Mouse (Mus musculus): ENCODE data around the gene Fcer1g. TPM values are rescaled to one million over a fixed set of nuclear protein-coding genes. Genes with fewer than 3 reads are reported as not detected.
A peak's percentile ranks its signal among the peaks of the same experiment; 100 is the strongest.

The Fcer1g gene
- polyA plus RNA-seq, 1 experiment from 2014 or later = 10.7 TPM

DNA sequence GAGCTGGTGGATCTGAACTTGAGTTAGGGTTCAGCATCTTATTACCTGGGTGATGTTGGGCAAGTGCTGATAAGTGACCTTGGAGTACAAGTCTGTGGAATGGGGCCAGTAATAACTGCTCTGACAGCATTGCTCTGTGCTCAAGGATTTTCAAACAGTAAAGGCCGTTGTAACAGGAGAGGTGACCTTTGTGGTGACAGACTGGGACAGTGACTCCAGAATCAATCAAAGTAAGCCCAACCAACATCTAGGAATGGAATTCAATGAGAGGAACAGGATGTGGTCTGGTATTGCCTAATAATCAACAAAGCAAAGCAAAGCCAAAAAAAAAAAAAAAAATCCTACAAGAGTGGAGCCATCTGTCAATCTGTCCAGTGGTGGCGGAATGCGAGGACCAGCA is 26.2 kb upstream of the Fcer1g start:
- Histone ChIP-seq H3K9me3 (replicated peaks) (no peaks in the 10 kb centered on the region), H3K27ac (no peak overlapping the region), H3K27me3 (ENCODE audit: low read depth, poor library complexity, severe bottlenecking) (no peaks in the 10 kb centered on the region), H3K4me3 (no peak overlapping the region), H3K4me1 (peaks cover 16% of the 10 kb centered on the region), H3K36me3 (peaks cover 31% of the 10 kb centered on the region)
- WGBS = 66% methylated on average over 3 of the region's 3 CpGs
- DNase-seq (ENCODE audit: low spot score) = no peak

DNA sequence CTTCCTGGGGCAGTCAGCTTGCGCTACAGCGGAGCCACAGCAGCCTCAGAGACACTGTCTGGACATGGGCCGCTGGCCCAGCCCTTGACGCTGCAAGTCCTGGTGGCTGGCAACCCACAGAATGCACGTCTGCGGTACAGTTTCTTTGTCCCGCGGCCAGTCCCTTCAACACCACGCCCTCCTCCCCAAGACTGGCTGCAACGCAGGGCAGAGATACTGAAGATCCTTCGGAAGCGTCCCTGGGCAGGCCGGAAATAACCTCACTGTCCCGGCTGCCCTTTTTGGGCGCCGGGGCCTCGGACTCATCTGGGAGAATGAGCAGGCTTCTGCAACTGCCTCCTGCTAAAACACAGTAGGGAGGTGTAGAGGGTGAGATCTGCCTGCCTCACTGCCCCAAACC is 24.8 kb upstream of the Fcer1g start:
- Histone ChIP-seq H3K9me3 (replicated peaks) (no peaks in the 10 kb centered on the region), H3K4me1 (peaks cover 16% of the 10 kb centered on the region), H3K27me3 (ENCODE audit: low read depth, poor library complexity, severe bottlenecking) (no peaks in the 10 kb centered on the region), H3K4me3 (no peak overlapping the region), H3K27ac (no peak overlapping the region), H3K36me3 (peaks cover 42% of the 10 kb centered on the region)
- no peak for DNase-seq (ENCODE audit: low spot score)
- 84% methylated on average over 17 of the region's 17 CpGs for WGBS

DNA sequence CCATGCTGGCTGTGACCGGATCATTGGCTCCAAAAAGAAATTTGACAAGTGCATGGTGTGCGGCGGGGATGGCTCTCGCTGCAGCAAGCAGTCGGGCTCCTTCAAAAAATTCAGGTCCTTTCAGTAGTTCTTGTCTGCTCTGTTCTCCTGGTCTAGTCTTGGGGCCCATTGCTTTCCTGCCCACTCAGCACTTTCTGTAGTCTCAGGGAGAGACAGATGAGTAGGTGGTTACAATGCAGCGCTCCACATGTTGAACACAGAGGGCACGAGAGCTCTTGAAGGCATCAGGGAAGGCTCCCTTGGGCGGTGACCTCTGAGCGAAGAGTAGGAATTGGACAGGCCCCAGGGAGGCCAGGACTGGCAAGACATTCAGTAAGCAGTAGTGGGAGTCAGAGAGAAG is 23.6 kb upstream of the Fcer1g start:
- H3K36me3 ChIP-seq = peaks cover 54% of the 10 kb centered on the region

DNA sequence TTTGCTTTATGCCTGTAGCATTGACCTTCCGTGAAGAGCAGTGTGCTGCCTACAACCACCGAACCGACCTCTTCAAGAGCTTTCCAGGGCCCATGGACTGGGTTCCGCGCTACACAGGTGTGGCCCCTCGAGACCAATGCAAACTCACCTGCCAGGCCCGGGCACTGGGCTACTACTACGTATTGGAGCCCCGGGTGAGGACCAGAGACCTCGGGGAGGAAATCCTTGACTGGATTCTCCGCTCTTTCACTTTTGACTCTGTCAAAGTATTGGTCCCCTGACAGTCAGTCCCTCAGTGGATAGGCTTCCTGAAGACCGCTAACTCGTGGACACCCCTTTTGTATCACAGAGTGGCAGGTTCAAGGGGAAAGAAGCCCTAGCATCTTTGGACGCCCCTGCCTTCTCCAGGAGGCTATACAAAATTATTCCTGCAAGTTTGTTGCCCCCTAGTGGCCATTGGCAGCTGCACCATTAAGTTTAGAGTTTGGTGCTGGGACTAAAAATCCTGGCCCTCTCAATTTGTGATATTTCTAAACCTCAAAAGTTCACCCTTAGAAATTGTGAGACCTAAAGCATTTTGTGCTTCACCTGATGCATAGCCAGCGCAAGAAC is 22.9 kb upstream of the Fcer1g start:
- H3K4me3 ChIP-seq = no peak overlapping the region
- 67% methylated on average over 15 of the region's 15 CpGs for WGBS

More for the DNA sequence above, 23.6 kb upstream of the Fcer1g start:
- DNase-seq (ENCODE audit: low spot score) = no peak
- WGBS = 92% methylated on average over 9 of the region's 9 CpGs
- H3K4me1 ChIP-seq = peaks cover 12% of the 10 kb centered on the region
- H3K27ac ChIP-seq = no peak overlapping the region
- H3K9me3 ChIP-seq (replicated peaks) = no peaks in the 10 kb centered on the region
- no peaks in the 10 kb centered on the region for H3K27me3 ChIP-seq (ENCODE audit: low read depth, poor library complexity, severe bottlenecking)
- H3K4me3 ChIP-seq = no peak overlapping the region

DNA sequence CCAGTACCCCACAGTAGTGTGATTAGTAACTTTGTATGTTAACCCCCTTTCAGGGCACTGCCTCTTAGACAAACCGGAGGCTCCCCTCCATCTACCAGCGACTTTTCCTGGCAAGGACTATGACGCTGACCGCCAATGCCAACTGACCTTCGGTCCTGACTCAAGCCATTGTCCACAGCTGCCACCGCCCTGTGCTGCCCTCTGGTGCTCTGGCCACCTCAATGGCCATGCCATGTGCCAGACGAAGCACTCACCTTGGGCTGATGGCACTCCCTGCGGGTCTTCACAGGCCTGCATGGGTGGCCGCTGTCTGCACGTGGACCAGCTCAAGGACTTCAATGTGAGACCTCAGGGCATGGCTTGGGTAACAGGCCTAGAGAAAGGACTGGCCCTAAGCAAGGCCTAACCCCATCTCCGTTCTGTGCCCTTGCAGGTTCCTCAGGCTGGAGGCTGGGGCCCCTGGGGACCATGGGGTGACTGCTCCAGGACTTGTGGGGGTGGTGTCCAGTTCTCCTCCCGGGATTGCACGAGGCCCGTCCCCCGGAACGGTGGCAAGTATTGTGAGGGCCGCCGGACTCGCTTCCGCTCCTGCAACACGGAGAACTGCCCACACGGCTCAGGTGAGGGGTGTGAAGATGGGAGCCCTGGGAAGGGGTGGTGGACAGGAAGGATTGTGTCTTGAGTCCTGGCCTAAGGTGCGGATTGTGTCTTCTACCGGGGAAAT is 22.1 kb upstream of the Fcer1g start:
- Histone ChIP-seq H3K4me3 (no peak overlapping the region), H3K36me3 (peaks cover 55% of the 10 kb centered on the region), H3K4me1 (peaks cover 22% of the 10 kb centered on the region), H3K27me3 (ENCODE audit: low read depth, poor library complexity, severe bottlenecking) (no peaks in the 10 kb centered on the region), H3K27ac (no peak overlapping the region), H3K9me3 (replicated peaks) (no peaks in the 10 kb centered on the region)
- DNase-seq (ENCODE audit: low spot score) = no peak
- WGBS = 92% methylated on average over 24 of the region's 24 CpGs

More for the DNA sequence above, 22.9 kb upstream of the Fcer1g start:
- Histone ChIP-seq H3K27ac (no peak overlapping the region), H3K27me3 (ENCODE audit: low read depth, poor library complexity, severe bottlenecking) (no peaks in the 10 kb centered on the region), H3K9me3 (replicated peaks) (no peaks in the 10 kb centered on the region), H3K36me3 (peaks cover 55% of the 10 kb centered on the region), H3K4me1 (peaks cover 15% of the 10 kb centered on the region)
- peak; percentile 79 for DNase-seq (ENCODE audit: low spot score)

DNA sequence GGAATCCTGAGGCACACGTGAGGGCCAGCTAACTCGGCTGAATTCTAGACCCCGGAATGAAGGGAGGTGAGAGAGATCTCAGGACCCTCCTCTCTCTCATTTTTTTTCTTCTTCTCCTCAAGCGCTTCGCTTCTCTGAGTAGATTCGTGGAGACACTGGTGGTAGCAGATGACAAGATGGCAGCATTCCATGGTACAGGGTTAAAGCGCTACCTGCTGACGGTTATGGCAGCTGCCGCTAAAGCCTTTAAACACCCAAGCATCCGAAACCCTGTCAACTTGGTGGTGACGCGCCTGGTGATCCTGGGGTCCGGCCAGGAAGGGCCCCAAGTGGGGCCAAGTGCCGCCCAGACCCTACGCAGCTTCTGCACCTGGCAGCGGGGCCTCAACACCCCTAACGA is 18.2 kb upstream of the Fcer1g start:
- H3K9me3 ChIP-seq (replicated peaks) = no peaks in the 10 kb centered on the region
- peaks cover 38% of the 10 kb centered on the region for H3K36me3 ChIP-seq
- 56% methylated on average over 17 of the region's 17 CpGs for WGBS
- no peak for DNase-seq (ENCODE audit: low spot score)
- peak overlapping the region; percentile 53 for H3K4me3 ChIP-seq
- H3K27me3 ChIP-seq (ENCODE audit: low read depth, poor library complexity, severe bottlenecking) = no peaks in the 10 kb centered on the region
- H3K27ac ChIP-seq = peak overlapping the region; percentile 91
- peaks cover 58% of the 10 kb centered on the region for H3K4me1 ChIP-seq

DNA sequence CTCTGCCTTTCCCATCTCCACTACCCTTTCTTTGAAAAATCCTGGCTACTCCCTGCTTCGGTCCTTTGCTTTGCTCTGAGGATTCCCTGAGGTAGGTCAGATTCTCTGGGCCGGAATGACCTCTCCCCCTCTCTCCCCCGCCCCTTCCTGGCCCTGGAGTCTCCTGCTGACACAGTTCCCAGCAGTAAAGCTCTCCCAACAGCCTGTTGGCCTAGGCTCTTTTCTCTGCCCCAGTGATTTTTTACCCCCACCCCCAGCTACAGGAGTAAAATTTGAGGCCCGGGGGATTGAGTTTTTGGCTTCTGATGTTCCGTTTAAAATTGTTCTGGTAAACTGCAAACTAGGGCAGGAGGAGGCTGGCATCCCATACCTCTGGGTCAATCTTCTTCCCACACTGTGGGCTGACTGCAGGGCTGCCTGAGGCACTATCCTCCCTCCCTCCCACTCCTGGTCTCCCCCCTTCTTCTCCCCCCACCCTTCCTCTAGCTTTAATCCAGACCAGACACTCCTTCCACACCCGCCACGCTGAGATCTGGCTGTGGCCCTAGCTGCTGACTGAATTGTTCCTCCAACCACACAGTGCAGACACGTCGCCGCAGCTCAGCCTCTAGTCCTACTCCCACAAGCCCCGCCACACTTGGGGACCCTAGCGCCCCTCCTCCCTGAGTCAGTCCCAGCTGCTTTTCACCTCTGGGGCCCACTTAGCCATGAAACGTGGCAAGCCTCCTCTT is 17.6 kb upstream of the Fcer1g start:
- Histone ChIP-seq H3K27me3 (ENCODE audit: low read depth, poor library complexity, severe bottlenecking) (no peaks in the 10 kb centered on the region), H3K4me3 (peak overlapping the region; percentile 53), H3K36me3 (peaks cover 38% of the 10 kb centered on the region), H3K4me1 (peaks cover 61% of the 10 kb centered on the region), H3K27ac (peak overlapping the region; percentile 91), H3K9me3 (replicated peaks) (no peaks in the 10 kb centered on the region)
- 3% methylated on average over 13 of the region's 13 CpGs for WGBS
- peak; percentile 75 for DNase-seq (ENCODE audit: low spot score)

DNA sequence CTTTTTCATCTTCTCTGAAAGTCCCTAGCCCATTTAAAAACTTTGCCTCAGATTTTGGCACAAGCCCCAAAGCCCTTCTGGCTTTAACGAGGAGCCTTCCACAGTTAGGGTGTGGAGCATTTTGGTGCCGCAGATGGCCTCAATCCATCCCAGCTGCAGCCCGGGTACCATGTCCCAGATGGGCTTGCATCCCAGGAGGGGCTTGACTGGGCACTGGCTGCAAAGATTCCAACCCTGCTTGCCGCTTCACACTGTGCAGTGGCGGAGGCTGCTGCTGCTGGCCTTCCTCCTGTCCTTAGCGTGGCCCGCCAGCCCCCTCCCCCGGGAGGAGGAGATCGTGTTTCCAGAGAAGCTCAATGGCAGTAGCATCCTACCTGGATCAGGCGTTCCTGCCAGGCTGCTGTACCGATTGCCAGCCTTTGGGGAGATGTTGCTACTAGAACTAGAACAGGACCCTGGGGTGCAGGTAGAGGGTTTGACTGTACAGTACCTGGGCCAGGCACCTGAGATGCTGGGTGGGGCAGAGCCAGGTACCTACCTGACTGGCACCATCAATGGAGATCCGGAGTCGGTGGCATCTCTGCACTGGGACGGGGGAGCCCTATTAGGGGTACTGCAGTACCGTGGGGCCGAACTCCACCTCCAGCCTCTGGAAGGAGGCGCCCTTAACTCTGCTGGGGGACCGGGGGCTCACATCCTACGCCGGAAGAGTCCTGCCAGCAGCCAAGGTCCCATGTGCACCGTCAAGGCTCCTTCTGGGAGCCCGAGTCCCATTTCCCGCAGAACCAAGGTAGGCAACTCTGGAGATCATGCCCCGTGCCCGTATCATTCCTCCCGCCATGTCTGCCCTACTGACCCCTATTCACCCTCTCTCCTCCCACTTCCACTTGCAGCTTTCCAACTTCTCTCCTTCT is 16.8 kb upstream of the Fcer1g start, which contains the start of gene Ndufs2:
Ndufs2 (minus strand) TSS at position 709 of the 914 bp plus-strand sequence.
- peak; percentile 68 for DNase-seq (ENCODE audit: low spot score)
- Histone ChIP-seq H3K36me3 (peaks cover 30% of the 10 kb centered on the region), H3K4me1 (peaks cover 65% of the 10 kb centered on the region), H3K9me3 (replicated peaks) (no peaks in the 10 kb centered on the region), H3K4me3 (peak within 1 kb of the TSS; percentile 53), H3K27me3 (ENCODE audit: low read depth, poor library complexity, severe bottlenecking) (no peaks in the 10 kb centered on the region), H3K27ac (peak within 1 kb of the TSS; percentile 91)
- WGBS = 17% methylated on average over 26 of the region's 26 CpGs

DNA sequence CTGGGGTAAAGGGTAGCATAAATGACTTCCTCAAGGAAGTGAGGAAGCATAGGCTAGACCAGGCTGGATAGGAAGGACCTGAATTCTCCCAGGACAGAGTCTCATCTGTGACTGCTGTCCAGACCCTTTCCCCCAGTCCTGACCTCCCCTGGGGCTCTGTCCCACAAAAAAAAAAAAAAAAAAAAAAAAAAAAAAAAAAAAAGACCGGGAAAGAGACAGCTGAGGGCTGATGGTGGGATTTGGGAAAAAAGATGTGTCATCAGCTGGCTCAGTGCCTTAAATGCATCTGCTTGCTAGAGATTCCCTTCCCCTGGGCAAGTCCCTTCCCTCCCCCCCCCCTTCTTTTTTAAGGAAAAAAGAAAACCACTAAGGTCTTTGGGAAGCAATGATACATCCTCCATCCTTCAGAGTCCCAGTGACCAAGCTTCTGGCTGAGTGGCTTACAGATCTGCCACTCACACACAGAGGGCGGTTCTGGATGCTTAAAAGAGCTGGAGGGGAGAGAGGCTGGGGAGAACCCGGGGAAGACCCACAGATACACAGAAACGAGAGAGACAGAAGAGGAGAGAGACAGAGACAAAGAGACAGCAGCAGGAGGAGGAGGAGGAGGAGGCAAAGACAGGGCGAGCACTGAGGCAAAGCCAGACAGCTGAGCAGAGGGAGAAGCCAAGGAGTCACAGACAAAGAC is 15.9 kb upstream of the Fcer1g start, which contains the start of gene Adamts4:
Adamts4 (plus strand) TSS at position 509 of the 688 bp plus-strand sequence.
- WGBS = 18% methylated on average over 5 of the region's 5 CpGs
- peaks cover 30% of the 10 kb centered on the region for H3K36me3 ChIP-seq
- H3K27me3 ChIP-seq (ENCODE audit: low read depth, poor library complexity, severe bottlenecking) = no peaks in the 10 kb centered on the region
- peak within 1 kb of the TSS; percentile 53 for H3K4me3 ChIP-seq
- peaks cover 71% of the 10 kb centered on the region for H3K4me1 ChIP-seq
- peak within 1 kb of the TSS; percentile 91 for H3K27ac ChIP-seq
- H3K9me3 ChIP-seq (replicated peaks) = no peaks in the 10 kb centered on the region
- DNase-seq (ENCODE audit: low spot score) = peak; percentile 58

DNA sequence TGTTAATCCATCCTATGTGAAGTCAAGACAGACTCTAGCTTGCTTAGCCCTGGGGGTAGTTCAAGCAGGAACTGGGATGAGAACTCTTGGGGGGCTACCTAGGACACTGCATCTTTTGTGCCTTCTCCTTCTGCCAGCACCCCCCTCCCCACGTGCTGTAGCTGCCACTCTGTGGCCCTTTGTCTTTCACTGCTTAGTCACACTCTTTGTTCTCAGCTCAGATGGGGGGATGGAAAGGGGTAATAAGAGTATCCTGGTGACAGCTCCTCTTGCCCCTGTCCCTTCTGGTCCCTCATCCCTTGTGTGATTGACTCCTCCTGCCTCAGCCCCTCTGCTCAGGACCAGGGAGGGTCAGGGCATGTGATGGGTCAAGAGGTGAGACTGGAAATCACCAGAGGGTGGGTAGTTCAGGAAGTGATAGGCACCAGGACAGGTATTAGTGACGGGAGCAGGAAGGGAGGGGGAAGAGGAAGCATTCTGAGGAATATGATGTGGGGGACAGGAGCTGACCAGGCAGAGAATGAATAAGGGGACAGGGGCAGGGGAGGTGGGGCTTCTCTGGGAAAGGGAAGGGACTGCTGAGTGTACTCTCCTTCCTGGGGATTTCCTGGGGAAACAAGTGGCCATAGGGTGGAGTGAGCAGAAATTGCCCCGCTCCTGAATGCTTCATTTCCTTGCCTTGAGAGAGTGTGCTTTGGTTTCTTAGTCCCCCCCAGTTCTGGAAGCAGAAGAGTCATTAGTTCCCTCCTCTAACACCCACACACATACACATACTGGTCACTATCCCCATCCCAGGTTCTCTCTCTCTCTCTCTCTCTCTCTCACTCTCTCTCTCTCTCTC is 14.4 kb upstream of the Fcer1g start:
- H3K36me3 ChIP-seq = peaks cover 29% of the 10 kb centered on the region
- DNase-seq (ENCODE audit: low spot score) = no peak
- peaks cover 71% of the 10 kb centered on the region for H3K4me1 ChIP-seq
- H3K27me3 ChIP-seq (ENCODE audit: low read depth, poor library complexity, severe bottlenecking) = no peaks in the 10 kb centered on the region
- 49% methylated on average over 3 of the region's 3 CpGs for whole genome bisulfite sequencing
- H3K9me3 ChIP-seq (replicated peaks) = no peaks in the 10 kb centered on the region
- H3K4me3 ChIP-seq = no peak overlapping the region; the same call in 1 of the 2 replicates
- H3K27ac ChIP-seq = peak overlapping the region; percentile 89

DNA sequence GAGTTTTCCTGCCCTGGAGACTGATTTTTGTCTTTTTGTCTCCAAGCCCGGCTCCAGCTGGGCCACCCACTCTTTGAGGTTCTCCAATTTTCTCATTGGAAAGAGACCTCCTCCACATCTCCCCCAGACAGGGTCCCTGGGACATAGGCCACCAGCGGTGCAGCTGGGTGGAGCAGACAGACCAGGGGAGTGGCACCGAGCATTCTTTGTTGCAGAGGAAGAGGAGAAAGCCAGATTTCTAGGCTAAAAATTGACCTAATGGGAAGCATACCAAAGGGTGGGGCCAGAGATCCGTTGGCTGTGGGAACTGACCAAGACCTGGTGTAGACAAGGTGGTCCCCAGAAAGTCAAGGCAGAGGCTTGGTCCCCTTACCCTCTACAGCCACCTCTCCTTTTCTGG is 13.8 kb upstream of the Fcer1g start:
- 33% methylated on average over 4 of the region's 4 CpGs for WGBS
- Histone ChIP-seq H3K27ac (peak overlapping the region; percentile 89), H3K9me3 (replicated peaks) (no peaks in the 10 kb centered on the region), H3K36me3 (peaks cover 29% of the 10 kb centered on the region), H3K27me3 (ENCODE audit: low read depth, poor library complexity, severe bottlenecking) (no peaks in the 10 kb centered on the region), H3K4me1 (peaks cover 67% of the 10 kb centered on the region), H3K4me3 (peak overlapping the region; percentile 64)
- no peak for DNase-seq (ENCODE audit: low spot score)
